Mouse (Mus musculus) urinary bladder, postnatal 10 days (tissue): ENCODE results near the gene Mapk11.

Experiments used
- DNase-seq: peaks from one replicate; pipeline ENCODE4 v3.0.0; 2022; ENCODE audit warnings: low spot score

The Mapk11 gene

DNA sequence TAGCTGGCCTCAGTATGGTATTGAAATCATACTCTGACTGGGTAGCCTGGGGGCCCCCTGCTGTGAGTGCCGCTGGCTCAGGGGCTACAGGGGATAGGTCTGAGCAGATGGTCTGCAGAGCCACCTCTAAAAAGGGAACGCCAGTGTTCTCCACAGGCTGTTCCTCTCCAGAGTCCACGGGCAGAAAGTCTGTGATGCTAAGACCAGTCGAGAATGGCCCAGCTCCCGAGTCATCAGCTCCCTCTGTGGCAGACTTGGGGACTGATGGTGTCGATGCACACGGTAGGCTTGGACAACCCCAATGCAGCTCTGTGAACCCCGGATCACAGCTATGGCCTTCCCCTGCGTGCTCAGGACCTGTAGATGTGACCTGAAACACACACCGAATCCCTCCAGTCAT is 45.5 kb downstream of the Mapk11 start:
- no peak for DNase-seq

DNA sequence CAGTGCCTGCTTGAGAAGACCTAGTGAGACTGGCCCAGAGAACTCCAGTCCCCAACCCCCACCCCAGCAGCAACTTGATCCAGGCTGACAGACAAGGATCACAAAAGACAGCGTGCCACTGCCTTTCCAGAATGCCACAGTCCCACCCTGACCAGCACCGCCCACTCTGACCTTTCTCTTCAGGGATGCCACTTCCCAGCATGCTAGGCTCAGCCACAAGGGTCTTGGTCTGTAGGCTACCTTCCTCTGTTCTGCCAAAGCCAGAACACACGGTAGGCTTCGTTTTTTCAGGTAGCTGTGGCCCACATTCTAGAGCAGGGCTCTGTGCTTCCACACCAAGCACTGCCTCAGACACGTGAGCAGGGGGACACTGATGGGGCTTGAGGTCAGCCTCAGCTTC is 46.8 kb downstream of the Mapk11 start:
- DNase-seq: no peak

DNA sequence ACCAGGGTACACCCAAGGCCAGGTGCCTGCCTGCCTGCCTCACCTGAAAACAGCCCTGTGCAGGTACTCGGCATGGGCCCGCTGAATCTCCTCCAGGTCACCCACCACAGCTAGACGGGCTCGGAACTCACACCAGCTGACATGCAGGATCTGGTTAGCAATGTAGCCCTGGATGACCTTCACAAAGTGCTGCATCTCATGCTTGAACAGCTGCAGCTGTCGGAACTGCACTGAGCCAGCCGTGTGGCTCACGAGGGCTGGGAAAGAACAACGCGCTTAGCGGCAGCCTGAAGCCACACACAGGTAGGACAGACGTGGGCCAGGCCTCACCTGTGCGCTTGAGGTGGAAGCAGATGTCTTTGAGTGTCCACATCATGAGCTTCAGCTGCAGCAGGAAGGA is 48.6 kb downstream of the Mapk11 start:
- DNase-seq: no peak

DNA sequence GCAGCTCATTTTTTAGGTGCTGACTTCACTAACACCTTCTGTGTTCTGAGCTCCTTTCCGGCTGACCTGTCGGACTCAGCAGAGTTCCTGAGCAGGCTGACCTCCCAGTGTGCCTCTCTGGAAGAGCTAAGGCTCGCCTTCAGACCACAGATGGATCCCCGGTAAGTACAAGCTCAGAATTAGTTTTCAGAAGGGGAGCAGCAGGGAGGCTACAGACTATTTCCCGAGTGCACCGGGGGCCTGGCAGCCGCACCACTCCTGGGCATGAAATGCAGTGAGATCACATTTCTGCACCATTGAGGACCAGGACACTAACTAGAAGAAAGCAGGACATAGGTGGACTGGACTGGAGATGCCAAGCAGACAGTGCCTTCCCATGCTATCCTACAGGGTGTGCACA is 50.8 kb downstream of the Mapk11 start:
- DNase-seq: no peak

DNA sequence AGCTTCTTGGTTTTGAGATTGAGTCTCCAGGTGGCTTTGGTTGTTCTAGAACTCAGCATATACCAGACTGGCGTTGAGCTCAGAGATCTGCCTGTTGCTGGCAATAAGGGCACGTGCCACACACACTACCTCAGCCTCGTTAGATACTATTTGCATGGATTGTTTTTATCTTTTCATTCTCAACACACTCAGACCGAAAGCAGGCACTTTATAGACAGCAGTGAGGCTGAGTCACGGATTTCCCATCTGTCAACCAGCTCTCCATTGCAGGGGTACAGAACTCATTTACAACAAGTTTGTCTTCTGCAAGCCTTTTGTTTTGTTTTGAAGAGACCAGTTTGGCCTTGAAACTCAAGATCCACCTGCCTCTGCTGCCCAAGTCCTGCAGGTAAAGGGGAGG is 52.0 kb downstream of the Mapk11 start:
- no peak for DNase-seq
